Mouse (Mus musculus): ENCODE data around the gene C2cd4d.

GRCm38 (mm10) chr3:94344897-94345296 lies 17.3 kb upstream of the C2cd4d start:
- no peak for TF ChIP-seq CTCF (IDR thresholded peaks at IDR 0.05; ENCODE audit: low read depth, low read length)
- TF ChIP-seq POLR2A (IDR thresholded peaks at IDR 0.05; ENCODE audit: extremely low read depth, insufficient read depth, low read length): no peak

Measured in liver, adult 2 months (tissue).